Mouse (Mus musculus): Measurements from ENCODE around the gene Lcn12. TPM values are rescaled to one million over a fixed set of nuclear protein-coding genes. Genes with fewer than 3 reads are reported as not detected.

Gene Lcn12
- total and polyA plus RNA-seq, 3 experiments = not detected

DNA sequence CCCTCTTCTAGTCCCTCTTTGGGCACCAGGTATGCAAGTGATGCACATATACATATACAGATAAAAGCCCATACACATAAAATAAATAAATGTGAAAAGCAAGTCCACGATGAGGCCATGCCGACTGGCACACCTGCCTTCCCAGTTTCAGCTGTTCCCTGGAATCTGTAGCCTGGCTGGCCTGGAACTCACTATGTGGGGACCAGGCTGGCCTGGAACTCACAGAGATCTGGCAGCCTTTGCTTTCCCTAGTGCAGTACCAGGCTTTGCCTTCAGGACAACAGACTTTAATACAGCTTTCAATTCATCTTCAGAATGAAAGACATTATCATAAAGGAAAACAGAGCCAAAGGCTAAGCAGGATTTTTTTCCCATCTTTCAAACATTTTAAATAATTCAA, 40.0 kb upstream of the Lcn12 start:
- H3K79me2 ChIP-seq (replicated peaks; ENCODE audit: control insufficient read depth, insufficient read depth, low read length) = no peaks in the 10 kb centered on the region
- H3K36me3 ChIP-seq (ENCODE audit: control insufficient read depth, insufficient read depth, low read length) = peaks cover 17% of the 10 kb centered on the region
- H3K4me1 ChIP-seq (ENCODE audit: control insufficient read depth, insufficient read depth, low read length) = peaks cover 9% of the 10 kb centered on the region
- peak; percentile 41 for TF ChIP-seq CTCF (IDR thresholded peaks at IDR 0.05)
- TF ChIP-seq POLR2A (IDR thresholded peaks at IDR 0.05; ENCODE audit: insufficient read depth, low read depth, low read length) = no peak
- no peaks in the 10 kb centered on the region for H3K27me3 ChIP-seq (ENCODE audit: control insufficient read depth, insufficient read depth, low read length)
- intact Hi-C loops (cut with DNase I) = no loop called here
- no peak for DNase-seq
- 64% methylated on average over 2 of the region's 2 CpGs for WGBS
- H3K9ac ChIP-seq (ENCODE audit: low read depth, low read length) = no peak overlapping the region
- peak overlapping the region; percentile 78 for H3K27ac ChIP-seq
- no peak overlapping the region for H3K4me3 ChIP-seq

DNA sequence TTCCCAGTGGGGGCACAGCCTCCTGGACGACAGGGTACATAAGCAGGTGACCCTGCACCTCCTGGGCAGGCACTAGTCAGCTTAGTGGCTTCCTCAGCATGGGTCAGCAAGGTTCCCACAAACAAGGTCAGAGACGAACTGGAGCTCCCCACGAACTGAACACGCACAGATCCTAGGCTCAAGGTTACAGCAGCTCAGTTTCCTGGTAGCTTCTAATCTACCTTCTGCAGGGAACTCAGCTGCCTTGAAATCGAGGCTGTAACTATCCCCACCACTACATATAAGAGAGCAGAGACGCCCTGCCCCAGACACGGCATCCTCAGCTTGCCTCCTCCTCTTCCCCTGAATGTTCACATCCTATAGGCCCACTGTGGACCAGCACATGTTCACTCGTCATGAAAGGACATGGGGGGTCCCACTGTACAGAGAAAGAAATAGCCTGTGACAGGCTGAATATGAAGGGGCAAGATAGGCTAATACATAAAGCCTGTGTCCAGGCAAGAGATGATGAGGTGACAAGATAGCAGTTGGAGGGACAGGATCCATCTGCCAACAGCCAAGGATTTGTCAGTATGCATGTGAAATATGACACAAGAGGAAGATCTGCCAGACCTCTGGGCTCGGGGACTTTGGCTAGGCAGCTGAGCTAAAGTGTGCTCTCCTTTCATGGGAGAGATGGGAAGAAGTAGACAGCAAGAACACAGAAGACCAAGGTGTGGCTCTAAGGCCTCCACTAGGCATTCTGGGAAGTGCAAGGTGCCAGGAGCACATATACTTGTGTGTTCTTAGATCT, 33.0 kb upstream of the Lcn12 start:
- no peaks in the 10 kb centered on the region for H3K27me3 ChIP-seq (ENCODE audit: control insufficient read depth, insufficient read depth, low read length)
- no peak overlapping the region for H3K9ac ChIP-seq (ENCODE audit: low read depth, low read length)
- WGBS = 87% methylated on average over 9 of the region's 9 CpGs
- H3K79me2 ChIP-seq (replicated peaks; ENCODE audit: control insufficient read depth, insufficient read depth, low read length) = no peaks in the 10 kb centered on the region
- H3K36me3 ChIP-seq (ENCODE audit: control insufficient read depth, insufficient read depth, low read length) = no peaks in the 10 kb centered on the region
- DNase-seq = no peak
- no peaks in the 10 kb centered on the region for H3K4me1 ChIP-seq (ENCODE audit: control insufficient read depth, insufficient read depth, low read length)
- H3K27ac ChIP-seq = no peak overlapping the region
- no peak overlapping the region for H3K4me3 ChIP-seq
- intact Hi-C loops (cut with DNase I) = no loop called here
- TF ChIP-seq CTCF (IDR thresholded peaks at IDR 0.05) = no peak

DNA sequence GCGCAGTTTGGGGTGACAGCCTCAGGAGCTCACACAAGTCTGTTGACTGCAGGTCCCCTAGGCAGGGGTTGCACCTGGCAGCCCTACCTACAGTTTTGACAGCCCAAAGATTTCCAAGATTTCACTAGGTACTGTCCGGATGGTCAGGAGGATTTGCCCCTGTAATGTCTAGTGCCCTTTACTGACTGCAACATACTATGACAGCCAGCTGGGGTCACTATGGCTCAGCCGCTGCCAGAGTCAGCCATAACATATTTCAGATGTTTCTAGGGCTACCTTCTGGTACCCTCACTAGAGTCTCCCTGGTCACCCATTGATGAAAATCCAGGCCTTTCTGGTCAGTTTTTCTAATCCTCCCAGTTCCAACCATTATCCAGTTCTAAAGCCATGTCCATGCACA, 16.2 kb upstream of the Lcn12 start:
- Histone ChIP-seq H3K4me1 (ENCODE audit: control insufficient read depth, insufficient read depth, low read length) (no peaks in the 10 kb centered on the region), H3K79me2 (replicated peaks; ENCODE audit: control insufficient read depth, insufficient read depth, low read length) (no peaks in the 10 kb centered on the region), H3K9ac (ENCODE audit: low read depth, low read length) (no peak overlapping the region), H3K27me3 (ENCODE audit: control insufficient read depth, insufficient read depth, low read length) (no peaks in the 10 kb centered on the region), H3K36me3 (ENCODE audit: control insufficient read depth, insufficient read depth, low read length) (no peaks in the 10 kb centered on the region), H3K27ac (no peak overlapping the region), H3K4me3 (no peak overlapping the region)
- TF ChIP-seq EP300 (IDR thresholded peaks at IDR 0.05; ENCODE audit: insufficient read depth, low read depth, low read length) (no peak), CTCF (IDR thresholded peaks at IDR 0.05) (peak; percentile 66)
- no peak for DNase-seq
- intact Hi-C loops (cut with DNase I) = loop anchor here (2.0 kb wide), 1 partner anchor 41 kb away; no protein-coding TSS in a partner anchor
- WGBS = 59% methylated on average over 3 of the region's 3 CpGs

DNA sequence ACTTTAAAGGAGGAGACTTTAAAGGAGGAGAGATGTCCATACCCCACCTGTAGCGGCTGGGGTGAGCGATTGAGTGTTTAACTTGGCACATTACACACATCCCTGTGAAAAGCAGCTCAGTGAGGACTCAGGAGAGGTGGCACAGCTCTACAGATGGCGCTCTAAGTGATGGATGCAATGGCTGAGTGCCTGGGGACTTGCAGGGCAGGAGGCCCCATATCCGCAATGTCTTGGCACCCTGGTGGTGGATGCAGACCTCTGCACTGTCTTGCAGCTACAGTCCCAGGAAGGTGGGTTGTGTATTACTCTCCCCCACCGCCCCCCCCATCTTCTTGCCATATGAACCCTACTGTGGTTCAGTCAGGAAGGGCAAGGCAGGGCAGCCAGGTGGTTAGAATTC, 13.3 kb upstream of the Lcn12 start:
- TF ChIP-seq CTCF (IDR thresholded peaks at IDR 0.05) = no peak
- Histone ChIP-seq H3K4me1 (ENCODE audit: control insufficient read depth, insufficient read depth, low read length) (no peaks in the 10 kb centered on the region; the same call in 1 of the 2 replicates), H3K27me3 (ENCODE audit: control insufficient read depth, insufficient read depth, low read length) (no peaks in the 10 kb centered on the region), H3K9ac (ENCODE audit: low read depth, low read length) (no peak overlapping the region), H3K27ac (no peak overlapping the region), H3K4me3 (no peak overlapping the region), H3K79me2 (replicated peaks; ENCODE audit: control insufficient read depth, insufficient read depth, low read length) (no peaks in the 10 kb centered on the region), H3K36me3 (ENCODE audit: control insufficient read depth, insufficient read depth, low read length) (no peaks in the 10 kb centered on the region)
- WGBS = 43% methylated on average over 5 of the region's 5 CpGs
- intact Hi-C loops (cut with DNase I) = no loop called here
- DNase-seq = no peak

DNA sequence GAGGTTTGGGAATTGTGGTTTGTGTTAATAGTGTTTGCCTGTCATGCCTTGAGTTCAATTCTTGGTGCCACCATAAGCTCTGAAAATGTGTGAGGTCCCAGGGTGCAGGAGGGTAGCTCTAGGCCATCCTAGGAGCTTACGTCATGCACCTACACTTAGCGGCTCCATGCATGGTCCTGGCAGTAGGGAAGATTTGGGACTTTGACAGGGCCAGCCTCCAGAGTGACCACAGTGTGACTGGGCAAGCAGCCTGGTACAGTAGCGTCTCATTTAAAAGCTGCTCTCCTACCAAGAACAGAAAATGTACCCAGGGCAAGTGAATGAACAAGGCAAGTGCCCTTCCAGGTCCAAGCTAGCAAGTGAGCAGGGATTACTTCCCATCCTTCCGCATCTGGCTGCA, 12.1 kb upstream of the Lcn12 start:
- DNase-seq = no peak
- WGBS = 95% methylated on average over 4 of the region's 4 CpGs
- intact Hi-C loops (cut with DNase I) = no loop called here
- Histone ChIP-seq H3K79me2 (replicated peaks; ENCODE audit: control insufficient read depth, insufficient read depth, low read length) (no peaks in the 10 kb centered on the region), H3K9ac (ENCODE audit: low read depth, low read length) (no peak overlapping the region), H3K4me3 (no peak overlapping the region), H3K27ac (no peak overlapping the region), H3K36me3 (ENCODE audit: control insufficient read depth, insufficient read depth, low read length) (no peaks in the 10 kb centered on the region), H3K27me3 (ENCODE audit: control insufficient read depth, insufficient read depth, low read length) (no peaks in the 10 kb centered on the region), H3K4me1 (ENCODE audit: control insufficient read depth, insufficient read depth, low read length) (peaks cover 3% of the 10 kb centered on the region)
- TF ChIP-seq POLR2A (IDR thresholded peaks at IDR 0.05; ENCODE audit: insufficient read depth, low read depth, low read length) (no peak), CTCF (IDR thresholded peaks at IDR 0.05) (no peak), EP300 (IDR thresholded peaks at IDR 0.05; ENCODE audit: insufficient read depth, low read depth, low read length) (no peak)

DNA sequence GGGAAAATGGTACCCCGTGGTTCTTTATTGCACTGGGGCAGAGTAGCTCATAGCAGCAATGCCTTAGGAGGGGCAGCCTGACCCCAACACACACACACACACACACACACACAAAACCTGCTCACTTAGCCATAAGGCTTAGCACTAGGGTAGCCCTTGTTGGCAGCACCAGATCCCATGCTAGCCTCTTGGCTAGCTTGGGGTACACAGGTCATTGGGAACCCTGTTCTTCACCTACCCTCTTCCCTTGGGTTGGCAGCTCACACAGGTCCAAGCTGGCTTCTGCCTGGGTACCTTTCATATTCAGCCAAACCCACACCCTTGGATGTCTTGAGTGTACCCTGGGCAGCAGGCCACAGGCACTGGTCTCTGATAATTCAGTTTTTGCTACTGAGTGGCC, 11.3 kb upstream of the Lcn12 start:
- Histone ChIP-seq H3K9ac (ENCODE audit: low read depth, low read length) (no peak overlapping the region), H3K4me1 (ENCODE audit: control insufficient read depth, insufficient read depth, low read length) (peaks cover 5% of the 10 kb centered on the region), H3K27me3 (ENCODE audit: control insufficient read depth, insufficient read depth, low read length) (no peaks in the 10 kb centered on the region), H3K27ac (no peak overlapping the region), H3K79me2 (replicated peaks; ENCODE audit: control insufficient read depth, insufficient read depth, low read length) (no peaks in the 10 kb centered on the region), H3K36me3 (ENCODE audit: control insufficient read depth, insufficient read depth, low read length) (no peaks in the 10 kb centered on the region), H3K4me3 (no peak overlapping the region)
- DNase-seq = no peak
- 65% methylated on average over 1 of the region's 1 CpGs for WGBS
- TF ChIP-seq POLR2A (IDR thresholded peaks at IDR 0.05; ENCODE audit: insufficient read depth, low read depth, low read length) (no peak), EP300 (IDR thresholded peaks at IDR 0.05; ENCODE audit: insufficient read depth, low read depth, low read length) (no peak), CTCF (IDR thresholded peaks at IDR 0.05) (no peak)
- intact Hi-C loops (cut with DNase I) = loop anchor here (5.0 kb wide), 1 partner anchor 42 kb away; the partner anchor contains the start of gene Traf2
